Mouse (Mus musculus) heart, postnatal 36 days (tissue): ENCODE measurements at regions not wholly inside any gene's neighbourhood (a gene's known extent, or its start where the extent isn't known, plus 50 kb on each side); places are given as distances from the start of the nearest gene placed in this dataset.
A peak's percentile ranks its signal among the peaks of the same experiment; 100 is the strongest.

Source experiments
- DNase-seq, 2 experiments: peaks; one replicate each; pipeline ENCODE4 v3.0.0; 2021 to 2022
- intact Hi-C: fragments of 180-260 bp; cut with DNase I; formaldehyde crosslinking; loops from one replicate; pipeline ENCODE4 v1.15.1; 2025

DNA sequence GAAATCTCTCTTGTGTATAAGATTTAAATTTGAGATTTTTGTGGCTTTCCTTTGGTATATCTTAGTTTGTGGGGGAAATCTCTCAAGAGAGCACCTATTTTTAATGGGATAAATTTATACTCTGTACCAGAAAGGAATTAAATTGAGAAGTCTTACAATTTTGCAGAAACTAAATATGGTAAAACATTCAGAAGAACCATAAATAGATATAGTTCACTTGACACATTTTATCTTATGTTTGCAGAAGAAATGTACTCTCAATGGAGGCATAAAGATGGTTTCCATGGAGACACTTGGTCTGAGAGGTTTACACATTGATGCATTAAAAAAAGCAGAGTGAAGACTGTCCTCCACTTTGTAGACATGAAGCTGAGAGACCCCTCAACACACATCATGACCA lies 86.9 kb downstream of the Ndufa10 start:
- intact Hi-C loops = no loop called here
- DNase-seq = no peak

DNA sequence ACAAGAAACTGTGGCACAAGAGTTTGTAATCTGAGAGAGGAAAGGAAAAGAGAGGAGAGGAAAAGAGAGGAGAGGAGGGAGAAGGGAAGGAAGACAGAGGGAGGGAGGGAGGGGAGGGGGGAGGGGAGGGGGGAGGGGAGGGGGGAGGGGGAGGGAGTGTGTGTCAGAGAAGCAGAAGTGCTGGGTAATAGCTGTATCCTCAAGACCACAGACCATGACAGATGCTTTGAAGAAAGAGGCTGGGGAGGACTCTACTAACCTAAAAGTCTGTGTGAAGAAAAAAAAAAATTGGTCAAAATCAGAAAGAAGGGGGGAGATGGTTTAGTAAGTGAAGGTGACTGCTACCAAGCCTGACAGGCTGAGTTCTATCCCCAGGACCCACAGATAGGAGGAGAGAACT lies 88.7 kb downstream of the Ndufa10 start:
- DNase-seq = no peak
- intact Hi-C loops = no loop called here

DNA sequence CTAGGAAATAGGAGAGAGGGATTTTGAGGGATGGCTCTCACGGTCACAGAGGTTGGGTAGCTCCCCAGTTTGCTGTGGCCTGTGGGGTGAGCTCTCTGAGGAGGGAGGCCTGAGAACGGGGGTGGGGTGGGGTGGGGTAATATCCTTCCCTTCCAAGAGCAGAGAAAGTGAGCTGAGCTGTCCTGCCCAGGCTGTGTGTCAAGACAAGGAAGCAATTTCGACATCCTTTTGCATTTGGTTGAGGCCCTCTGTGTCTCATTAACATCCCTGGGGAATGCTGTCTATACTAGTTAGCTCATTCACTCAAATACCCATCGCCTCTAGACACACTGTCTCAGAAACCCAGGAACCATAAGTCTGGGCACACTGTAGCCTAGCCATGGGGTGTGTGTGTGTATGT lies 89.9 kb downstream of the Ndufa10 start:
- DNase-seq = no peak
- intact Hi-C loops = loop anchor here (2.0 kb wide), 1 partner anchor 51 kb away; no protein-coding TSS in a partner anchor

DNA sequence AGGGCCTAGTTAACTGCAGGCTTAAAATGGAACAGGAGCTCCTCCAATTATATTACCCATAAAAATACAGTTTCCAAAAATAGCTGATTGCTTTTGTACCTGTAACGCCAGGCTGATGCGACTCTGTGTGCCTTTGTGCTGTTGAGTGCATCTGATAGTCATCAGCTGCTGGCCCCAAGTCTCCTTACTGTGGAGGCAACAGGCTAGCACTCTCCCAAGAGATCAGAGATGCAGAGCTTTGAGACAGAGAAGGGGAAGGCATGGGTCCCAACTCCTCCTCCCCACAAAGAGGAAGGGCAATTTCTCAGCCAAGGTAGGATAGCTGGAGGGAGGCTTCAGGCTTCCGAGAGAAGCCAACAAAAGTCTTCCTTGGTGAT lies 94.2 kb downstream of the Ndufa10 start:
- peak in 1 of 2 experiments; percentile 27 for DNase-seq
- intact Hi-C loops = no loop called here

DNA sequence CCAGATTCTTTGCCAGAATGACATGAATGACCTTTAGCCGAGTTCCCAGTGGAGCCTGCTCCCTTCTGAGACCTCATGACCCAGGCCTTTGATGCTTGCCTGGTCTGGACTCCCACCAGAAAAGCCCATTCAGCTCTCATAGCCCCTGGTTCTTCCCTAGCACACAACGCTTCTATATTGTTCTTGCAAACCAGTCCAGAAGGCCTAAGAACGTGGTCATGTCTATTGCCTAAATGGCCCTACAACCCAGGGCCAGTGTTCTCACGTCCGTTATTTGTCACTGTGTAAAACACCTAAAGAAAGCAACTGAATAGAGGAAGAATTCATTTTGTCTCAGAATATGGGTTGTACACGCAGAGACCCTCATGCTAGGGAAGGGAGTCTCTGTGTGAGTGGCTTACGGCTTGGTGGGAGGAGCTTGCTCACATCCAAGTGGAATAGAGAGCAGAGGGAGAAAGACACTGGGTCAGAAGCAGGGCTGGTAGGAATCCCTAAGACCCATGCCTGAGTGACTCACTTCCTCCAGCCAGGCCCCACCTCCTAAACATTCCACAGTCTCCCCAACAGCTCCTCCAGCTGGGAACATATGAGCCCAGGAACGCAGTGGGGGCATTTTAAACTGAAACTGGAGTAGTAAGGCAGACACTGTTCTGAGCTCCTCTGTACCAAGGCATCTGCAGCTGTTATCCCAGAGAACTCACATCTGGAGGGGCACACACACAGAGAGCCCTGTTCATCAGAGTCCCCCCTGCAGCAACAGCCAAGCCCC lies 94.7 kb downstream of the Ndufa10 start:
- DNase-seq = peak; percentile 22 to 54
- intact Hi-C loops = no loop called here

DNA sequence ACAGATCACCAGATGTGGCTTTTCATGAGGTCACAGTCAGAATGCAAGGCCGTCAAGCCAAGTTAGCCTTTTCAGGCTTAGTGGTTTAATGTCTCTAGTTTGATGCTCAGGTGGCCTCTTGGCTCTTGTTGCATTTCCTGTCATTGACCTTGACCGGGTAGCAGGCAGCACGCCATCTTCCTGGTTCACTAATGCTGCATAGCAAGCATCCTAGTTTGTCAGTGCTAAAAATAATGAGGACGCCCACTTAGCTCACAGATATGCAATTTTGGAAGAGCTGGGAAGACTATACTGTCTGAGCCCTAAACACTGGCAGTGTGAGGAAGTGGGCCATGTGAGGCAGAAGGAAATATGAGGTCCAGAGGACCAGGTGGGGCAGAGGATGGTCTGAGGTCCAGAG lies 97.2 kb downstream of the Ndufa10 start:
- intact Hi-C loops = no loop called here
- peak; percentile 39 to 52 for DNase-seq

DNA sequence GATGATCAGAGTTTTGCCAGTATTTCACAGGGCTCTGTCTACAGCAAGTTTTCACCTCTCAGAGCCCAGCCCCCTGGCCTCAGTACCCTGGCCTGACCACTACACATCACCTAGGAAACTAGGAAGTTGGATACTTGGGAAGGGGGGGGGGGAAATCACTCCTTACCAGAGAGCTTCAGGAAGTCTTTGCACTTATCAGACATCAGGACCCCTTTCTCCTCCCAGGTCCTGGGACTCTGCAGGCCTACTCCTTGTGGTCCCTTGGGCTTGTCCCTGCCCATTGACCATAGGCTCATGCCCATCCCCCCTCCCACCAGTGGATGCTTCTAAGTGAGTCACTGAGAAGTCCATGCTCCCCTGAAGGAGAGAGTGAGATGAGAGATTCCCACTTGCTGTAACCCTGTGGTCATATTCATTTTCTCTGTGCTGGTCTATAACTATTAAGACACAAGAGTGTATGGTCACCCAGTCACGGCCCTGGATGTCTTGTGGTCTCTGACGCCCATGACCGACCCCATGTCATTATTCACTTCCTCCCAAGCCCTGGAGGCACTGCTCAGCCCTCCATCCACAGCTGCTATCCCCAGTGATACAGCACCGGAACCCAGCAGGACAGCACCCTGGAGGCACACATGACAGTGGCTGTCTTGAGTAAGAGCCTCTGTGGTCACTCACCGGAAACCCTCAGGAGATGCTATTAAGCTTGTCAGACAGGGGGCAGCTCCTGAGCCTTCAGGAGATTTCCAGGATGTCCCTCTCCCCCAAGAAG lies 101.3 kb downstream of the Ndufa10 start:
- DNase-seq = no peak
- intact Hi-C loops = no loop called here

DNA sequence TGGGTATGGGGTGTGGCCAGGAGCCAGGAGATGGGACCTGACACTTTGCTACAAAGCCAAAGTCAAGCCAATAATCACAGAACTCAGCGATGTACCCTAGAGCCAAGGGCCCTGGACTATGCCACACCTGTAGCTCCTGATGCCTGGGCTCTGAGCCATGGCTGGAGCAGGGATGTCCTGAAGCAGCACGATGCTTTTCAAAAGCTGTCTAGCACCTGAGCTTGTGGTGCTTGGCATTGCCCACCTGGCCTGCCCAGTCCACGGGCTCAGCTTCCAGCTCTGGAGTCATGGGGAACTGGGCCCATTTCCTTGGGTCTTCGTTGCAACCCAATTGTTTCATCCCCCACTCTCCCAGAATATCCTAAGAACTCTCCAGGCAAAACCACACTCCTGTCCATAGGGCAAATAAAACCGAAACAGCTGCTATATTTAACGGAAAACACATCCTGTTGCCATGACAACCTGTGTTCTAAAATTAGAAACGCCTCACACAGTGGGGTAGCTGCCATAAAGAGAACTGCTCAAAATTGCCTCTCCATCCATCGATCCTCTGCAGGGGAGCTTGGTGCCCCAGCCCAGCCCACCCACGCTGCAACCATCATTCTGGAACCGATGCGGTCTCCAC lies 102.2 kb downstream of the Ndufa10 start:
- DNase-seq = no peak
- intact Hi-C loops = no loop called here

DNA sequence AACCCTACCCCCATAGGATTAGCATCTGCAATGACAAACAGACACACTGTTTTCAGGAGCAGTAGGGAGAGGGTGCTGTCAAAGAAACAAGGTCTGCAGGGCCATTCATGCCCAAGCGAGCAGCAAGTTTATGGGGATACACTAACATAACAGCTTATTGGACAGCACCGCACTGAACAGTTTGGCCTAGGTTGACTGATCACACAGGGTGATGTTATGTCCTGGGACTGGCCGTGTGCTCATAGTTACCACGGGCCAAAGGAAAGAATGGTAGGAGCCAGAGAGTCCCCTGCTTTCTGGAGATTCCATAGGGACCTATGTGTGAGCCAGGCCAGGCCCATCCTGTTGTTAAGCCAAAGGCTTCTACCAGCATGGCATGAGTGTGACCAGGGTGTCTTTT lies 102.8 kb downstream of the Ndufa10 start:
- no peak for DNase-seq
- intact Hi-C loops = no loop called here

DNA sequence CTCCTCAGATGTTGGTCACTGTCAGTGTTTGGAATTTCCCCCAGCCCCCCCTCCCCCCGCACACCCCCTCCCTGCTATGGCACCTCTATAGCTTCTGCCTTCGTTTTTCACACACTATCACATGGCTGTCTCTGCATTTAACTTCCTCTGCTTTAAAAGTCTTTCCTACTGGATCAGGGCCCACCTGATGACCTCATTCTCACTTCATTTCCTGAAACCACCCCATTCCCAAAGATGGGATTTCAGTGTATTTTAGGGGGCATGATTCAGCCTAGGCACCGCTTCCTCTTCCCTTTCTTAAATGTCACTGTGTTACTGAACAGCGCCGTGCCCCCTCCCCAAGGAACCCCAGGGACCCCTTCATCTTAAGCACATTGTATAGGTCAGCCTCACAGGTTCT lies 103.7 kb downstream of the Ndufa10 start:
- DNase-seq = no peak
- intact Hi-C loops = no loop called here

DNA sequence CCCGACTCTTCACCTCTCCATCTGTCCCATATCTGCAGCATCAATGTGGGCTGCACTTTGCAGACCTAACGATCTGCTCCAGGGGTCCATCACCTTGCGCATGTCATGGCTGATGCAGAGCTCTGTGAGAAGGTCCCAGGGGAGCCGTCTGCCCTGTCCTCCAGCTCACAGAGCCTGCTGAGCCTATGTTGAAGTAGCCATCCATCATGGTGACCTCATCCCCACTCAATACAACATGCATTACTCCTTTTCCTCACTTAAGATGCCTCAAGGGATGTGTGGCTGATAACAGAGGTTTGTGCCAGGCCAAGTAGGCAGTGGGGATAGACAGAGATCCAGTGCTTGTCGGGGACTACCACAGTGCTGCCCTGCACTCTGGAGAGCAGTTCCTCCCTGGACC lies 107.4 kb downstream of the Ndufa10 start:
- DNase-seq = no peak
- intact Hi-C loops = no loop called here

DNA sequence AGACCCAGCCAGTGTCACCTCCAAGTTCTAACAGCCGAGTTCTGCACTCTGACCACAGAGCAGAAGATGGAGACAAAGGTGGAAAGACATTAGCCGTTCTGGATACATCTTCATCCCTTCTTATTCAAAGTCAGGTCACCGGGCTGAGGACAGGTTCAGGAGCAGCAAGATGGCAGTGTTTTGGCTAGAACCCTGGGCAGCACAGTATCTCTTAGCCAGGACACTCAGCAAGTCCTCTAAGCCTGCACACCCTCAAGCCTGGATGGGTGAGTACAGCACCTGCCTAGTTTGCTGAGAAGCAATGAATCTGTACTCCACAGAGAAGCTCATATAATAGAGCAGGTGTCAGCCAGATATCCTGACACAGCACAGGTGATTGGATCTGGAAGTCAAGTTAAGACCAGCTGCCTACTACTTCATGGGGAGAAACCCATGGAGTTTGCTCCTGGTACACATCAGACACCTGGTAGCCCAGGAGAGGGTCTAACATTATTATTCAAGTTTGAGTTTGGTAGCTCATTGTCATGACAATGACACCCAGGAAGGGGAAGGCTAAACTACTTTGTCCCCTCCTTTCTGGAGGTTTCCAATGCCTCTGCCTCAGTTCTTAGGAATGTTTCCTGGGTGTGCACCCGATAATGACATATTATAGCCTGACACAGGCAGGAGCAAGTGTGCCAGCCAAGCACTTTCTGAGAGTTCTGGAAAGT lies 108.1 kb downstream of the Ndufa10 start:
- intact Hi-C loops = no loop called here
- DNase-seq = no peak

DNA sequence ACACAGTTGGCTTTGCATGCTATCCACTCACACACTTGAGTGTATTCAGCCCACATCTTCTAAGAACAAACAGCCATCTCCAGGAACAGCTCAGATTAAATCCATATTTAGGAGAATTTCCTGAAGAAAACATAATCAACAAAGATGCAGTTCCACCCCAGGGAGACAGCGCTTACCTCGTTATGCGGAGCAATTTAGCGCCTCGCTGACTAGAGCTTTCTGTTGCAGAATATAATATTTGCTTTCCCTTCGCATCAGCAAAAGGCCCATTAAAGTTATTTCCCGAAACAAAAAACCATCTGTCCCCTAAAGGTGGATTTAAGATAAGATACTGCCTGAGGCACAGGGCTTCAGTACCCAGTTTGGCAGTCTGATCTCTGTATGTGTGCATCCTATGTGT lies 112.0 kb downstream of the Ndufa10 start:
- DNase-seq = no peak
- intact Hi-C loops = loop anchor here (2.0 kb wide), 1 partner anchor 399 kb away; no protein-coding TSS in a partner anchor

DNA sequence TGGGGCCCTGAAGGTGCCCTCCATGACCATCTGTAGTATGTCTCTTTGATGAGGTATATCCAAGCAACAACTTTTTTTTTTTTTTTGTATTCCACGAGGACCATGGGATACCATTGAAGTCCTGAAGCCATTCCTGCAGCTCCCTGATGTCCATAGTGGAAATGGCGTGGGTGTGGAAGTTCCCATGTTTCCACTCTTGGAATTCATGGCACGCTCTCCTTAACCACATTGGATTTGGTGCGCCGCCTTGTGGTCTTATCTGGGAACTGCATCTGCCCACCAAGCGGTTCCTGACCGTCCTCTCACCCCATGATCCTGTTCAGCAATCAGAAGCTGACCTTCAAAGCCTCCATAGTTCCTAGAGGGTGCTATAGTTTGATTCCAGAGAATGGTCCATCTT lies 113.4 kb downstream of the Ndufa10 start:
- intact Hi-C loops = loop anchor here (2.0 kb wide), 1 partner anchor 397 kb away; no protein-coding TSS in a partner anchor
- peak; percentile 61 to 76 for DNase-seq

DNA sequence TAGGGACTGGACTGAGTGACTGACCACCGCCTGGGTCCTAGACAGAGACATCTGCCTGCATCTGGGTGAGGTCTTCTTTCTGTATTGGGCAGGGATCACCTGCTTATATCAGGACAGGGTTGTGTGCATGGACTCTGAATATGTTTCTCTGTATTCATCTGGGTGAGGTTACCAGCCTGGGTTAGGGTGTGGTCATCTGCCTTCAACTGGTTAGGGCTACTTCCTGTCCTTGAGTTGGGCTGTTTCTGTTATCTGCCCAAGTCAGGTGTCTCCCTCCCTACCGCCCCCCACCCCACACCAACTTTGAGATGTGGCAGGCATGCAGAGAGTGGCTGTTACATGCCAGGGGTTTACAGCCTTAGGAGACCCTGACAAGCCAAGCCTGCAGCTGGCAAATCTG lies 114.2 kb downstream of the Ndufa10 start:
- intact Hi-C loops = no loop called here
- DNase-seq = no peak

DNA sequence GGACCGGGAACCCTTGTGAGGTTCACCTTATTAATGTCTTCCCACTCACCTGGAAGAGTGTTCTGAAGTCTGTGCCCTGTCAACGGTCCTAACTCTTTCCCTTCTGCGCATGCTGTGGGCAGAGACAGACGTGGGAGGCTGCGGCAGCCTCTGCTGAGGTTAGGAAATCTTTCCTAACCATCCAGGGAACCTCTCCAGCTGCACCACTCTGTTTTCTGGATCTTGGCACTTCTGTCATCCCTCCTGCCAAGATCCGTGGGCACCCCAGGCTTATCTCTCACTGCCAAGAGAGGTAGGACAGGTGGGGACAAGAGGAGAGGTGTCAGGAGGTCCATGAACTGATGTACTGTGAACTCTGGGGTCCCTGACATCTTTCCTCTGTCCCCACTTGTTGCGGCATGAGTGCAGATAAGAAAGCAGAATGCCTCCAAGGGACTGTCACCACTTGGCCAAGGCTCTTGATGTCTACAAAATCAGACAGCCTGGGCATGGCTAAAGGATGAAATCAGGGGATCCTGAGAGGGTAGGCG lies 114.8 kb downstream of the Ndufa10 start:
- no peak for DNase-seq
- intact Hi-C loops = no loop called here

DNA sequence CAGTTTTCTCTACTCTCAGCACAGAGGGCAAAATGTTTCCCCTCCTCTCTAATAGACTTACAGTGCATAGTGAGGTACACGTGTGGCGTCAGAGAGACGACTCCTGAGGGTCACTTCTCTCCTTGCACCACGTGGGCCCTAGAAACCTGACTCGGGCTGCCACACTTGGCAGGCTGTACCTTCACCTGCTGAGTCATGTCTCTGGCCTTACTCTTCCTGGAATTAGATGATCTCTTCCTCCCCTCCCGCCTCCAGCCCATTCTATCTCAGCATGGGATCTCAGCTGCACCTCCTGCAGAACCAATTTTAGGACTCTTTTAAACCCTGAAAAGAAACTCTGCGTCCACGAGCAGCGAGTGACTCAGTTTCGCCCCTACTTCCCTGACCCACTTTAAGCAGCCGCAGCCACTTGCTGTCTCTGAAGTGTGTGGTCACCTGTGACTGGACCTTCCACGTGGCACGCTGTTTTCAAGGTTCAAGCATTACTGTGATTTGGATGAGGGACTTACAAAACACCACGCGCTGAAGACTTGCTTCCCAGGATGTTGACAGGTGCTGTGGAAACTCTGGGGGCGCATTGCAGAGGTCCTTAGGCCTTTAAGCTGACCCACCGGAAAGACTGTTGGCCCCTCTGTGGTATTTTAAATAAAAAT lies 125.2 kb downstream of the Ndufa10 start:
- intact Hi-C loops = no loop called here
- DNase-seq = no peak

DNA sequence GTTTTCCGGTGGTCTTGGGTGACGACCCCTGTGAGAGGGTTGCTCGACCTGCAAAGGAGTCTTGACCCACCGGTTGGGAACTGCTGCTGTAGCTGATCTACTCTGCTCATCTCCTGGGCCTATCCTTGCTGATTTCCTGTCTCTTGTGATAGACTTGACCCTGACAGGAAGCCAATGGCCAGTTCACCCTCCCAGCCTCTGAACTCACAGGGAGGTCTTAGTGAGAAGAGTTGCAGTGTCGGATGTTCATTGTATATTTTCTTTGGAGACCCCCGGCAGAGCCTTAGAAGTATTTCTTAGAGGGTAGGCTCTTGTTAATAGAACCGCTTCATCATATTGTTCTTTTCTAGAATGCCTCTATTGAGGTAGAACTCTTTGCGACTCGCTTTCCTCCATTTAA lies 126.0 kb downstream of the Ndufa10 start:
- DNase-seq = no peak
- intact Hi-C loops = no loop called here

DNA sequence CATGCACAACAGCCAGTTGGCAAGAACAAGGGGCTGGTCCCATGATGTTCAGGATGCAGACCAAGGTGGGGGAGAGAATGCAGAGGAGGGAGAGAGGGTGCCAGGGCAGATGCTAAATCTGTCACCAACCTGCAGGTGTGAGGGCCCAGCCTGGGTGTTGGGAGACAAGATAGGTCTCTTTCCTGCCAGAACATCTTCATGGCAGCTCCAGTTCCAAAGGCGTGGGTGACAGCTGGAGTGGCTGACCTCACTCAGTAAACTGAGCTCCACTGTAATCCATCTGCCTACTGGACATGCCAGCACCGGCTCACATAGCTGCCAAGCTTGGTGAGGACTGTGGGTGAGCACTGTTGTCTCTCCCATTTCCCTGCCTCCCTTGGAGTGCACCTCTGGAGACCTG lies 129.9 kb downstream of the Ndufa10 start:
- DNase-seq = peak; percentile 52 to 60
- intact Hi-C loops = loop anchor here (5.0 kb wide), 2 partner anchors 146 to 241 kb away; partner anchors contain the start of gene Hdac4

DNA sequence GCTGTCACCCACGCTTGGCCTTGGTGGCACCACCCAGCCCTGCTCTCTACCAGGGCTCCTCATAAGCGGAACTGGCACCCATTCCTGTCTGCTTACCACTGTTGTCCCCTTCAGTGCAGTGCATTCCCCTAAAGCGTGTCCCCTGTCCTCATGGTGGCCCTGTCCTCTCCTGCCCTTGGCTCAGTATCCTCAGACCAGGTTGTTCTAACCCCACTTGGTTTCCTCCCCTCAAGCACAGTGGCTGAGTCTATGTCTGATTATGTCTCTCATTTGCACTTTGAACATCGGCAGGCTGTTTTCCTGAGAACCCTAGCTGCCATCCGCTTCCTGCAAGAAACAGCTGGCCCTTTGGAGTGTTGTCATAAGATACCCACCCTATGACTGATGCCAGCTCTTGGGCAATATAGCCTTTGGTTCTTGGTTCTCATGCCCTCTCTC lies 130.5 kb downstream of the Ndufa10 start:
- intact Hi-C loops = loop anchor here (5.0 kb wide), 2 partner anchors 146 to 241 kb away; partner anchors contain the start of gene Hdac4
- peak; percentile 28 to 35 for DNase-seq
